Mouse (Mus musculus): ENCODE data around the gene Lgals7. TPM values are rescaled to one million over a fixed set of nuclear protein-coding genes. Genes with fewer than 3 reads are reported as not detected.

Lgals7 gene
- polyA plus RNA-seq, 1 experiment from 2014 or later, result 0.74 TPM

GRCm38 (mm10) chr7:28820358-28821260 lies 43.0 kb upstream of the Lgals7 start:
- DNase-seq (ENCODE audit: low read depth, low spot score) (no peak), ATAC-seq (peak; percentile 14)
- no peak for TF ChIP-seq CTCF (IDR thresholded peaks at IDR 0.05)
- ChIA-PET CTCF (interaction anchor here (0.9 to 1.4 kb wide), 2 partner anchors 17 to 25 kb away, joined by 3 read pairs; no protein-coding TSS in a partner anchor), POLR2A (interaction anchor here (1.0 to 3.5 kb wide), 4 partner anchors 9 to 31 kb away, joined by 3 to 22 read pairs (median 4); no protein-coding TSS in a partner anchor)
- no peaks in the 10 kb centered on the region for H3K27me3 ChIP-seq
- in situ Hi-C loops (cut with MboI; ENCODE audit: low pct_unique_long_range_greater_than_20kb), result loop anchor here (10.0 kb wide), 1 partner anchor 1734 kb away; the partner anchor contains the start of genes Hspb6, Lin37 and Proser3

- ATAC-seq (peak; percentile 36), DNase-seq (ENCODE audit: low read depth, low spot score) (no peak)
- H3K27me3 ChIP-seq, result no peaks in the 10 kb centered on the region
- no peak for TF ChIP-seq CTCF (IDR thresholded peaks at IDR 0.05)
- ChIA-PET POLR2A (interaction anchor here (1.0 to 3.5 kb wide), 3 partner anchors 10 to 31 kb away, joined by 3 to 22 read pairs (median 5); no protein-coding TSS in a partner anchor), CTCF (interaction anchor here (1.4 kb wide), 1 partner anchor 18 kb away, joined by 3 read pairs; no protein-coding TSS in a partner anchor)
- in situ Hi-C loops (cut with MboI; ENCODE audit: low pct_unique_long_range_greater_than_20kb), result loop anchor here (10.0 kb wide), 1 partner anchor 1733 kb away; the partner anchor contains the start of genes Hspb6, Lin37 and Proser3
These were observed 42.3 kb upstream of the Lgals7 start for GRCm38 (mm10) chr7:28821261-28821831.

- ChIA-PET POLR2A (no interaction called here), CTCF (no interaction called here)
- no peaks in the 10 kb centered on the region for H3K27me3 ChIP-seq
- ATAC-seq, result no peak
- TF ChIP-seq CTCF (IDR thresholded peaks at IDR 0.05), result no peak
- no peak for DNase-seq (ENCODE audit: low read depth, low spot score)
- in situ Hi-C loops (cut with MboI; ENCODE audit: low pct_unique_long_range_greater_than_20kb), result loop anchor here (10.0 kb wide), 1 partner anchor 1732 kb away; the partner anchor contains the start of genes Hspb6, Lin37 and Proser3
These were observed 41.1 kb upstream of the Lgals7 start for GRCm38 (mm10) chr7:28822556-28822955.

GRCm38 (mm10) chr7:28822993-28823903 lies 40.4 kb upstream of the Lgals7 start:
- ATAC-seq, result no peak
- ChIA-PET CTCF (no interaction called here), POLR2A (interaction anchor here (0.8 kb wide), 1 partner anchor 12 kb away, joined by 3 read pairs; no protein-coding TSS in a partner anchor)
- TF ChIP-seq CTCF (IDR thresholded peaks at IDR 0.05), result no peak
- in situ Hi-C loops (cut with MboI; ENCODE audit: low pct_unique_long_range_greater_than_20kb), result loop anchor here (10.0 kb wide), 1 partner anchor 1732 kb away; the partner anchor contains the start of genes Hspb6, Lin37 and Proser3
- no peak for DNase-seq (ENCODE audit: low read depth, low spot score)
- no peaks in the 10 kb centered on the region for H3K27me3 ChIP-seq

- no peaks in the 10 kb centered on the region for H3K27me3 ChIP-seq
- ChIA-PET POLR2A (interaction anchor here (0.8 kb wide), 1 partner anchor 13 kb away, joined by 3 read pairs; no protein-coding TSS in a partner anchor), CTCF (no interaction called here)
- in situ Hi-C loops (cut with MboI; ENCODE audit: low pct_unique_long_range_greater_than_20kb), result loop anchor here (10.0 kb wide), 1 partner anchor 1731 kb away; the partner anchor contains the start of genes Hspb6, Lin37 and Proser3
- no peak for ATAC-seq
- no peak for DNase-seq (ENCODE audit: low read depth, low spot score)
- TF ChIP-seq CTCF (IDR thresholded peaks at IDR 0.05), result no peak
These were observed 39.7 kb upstream of the Lgals7 start for GRCm38 (mm10) chr7:28823932-28824331.

GRCm38 (mm10) chr7:28824941-28825685 lies 38.5 kb upstream of the Lgals7 start, which contains the start of gene Ech1:
Gene Ech1, plus strand, starts transcription at chr7:28825217.
- CTCF ChIA-PET, result interaction anchor here (1.4 to 3.6 kb wide), 2 partner anchors 15 to 43 kb away, joined by 4 to 11 read pairs; no protein-coding TSS in a partner anchor
- in situ Hi-C loops (cut with MboI; ENCODE audit: low pct_unique_long_range_greater_than_20kb), result loop anchor here (5.0 to 10.0 kb wide), 2 partner anchors 42 to 1730 kb away; partner anchors contain the start of genes Hspb6, Lin37 and Proser3
- no peak for TF ChIP-seq CTCF (IDR thresholded peaks at IDR 0.05)
- no peak for DNase-seq (ENCODE audit: low read depth, low spot score)
- POLR2A ChIA-PET, result interaction anchor here (0.6 kb wide), 1 partner anchor 46 kb away, joined by 3 read pairs; no protein-coding TSS in a partner anchor
- H3K27me3 ChIP-seq, result no peaks in the 10 kb centered on the region
- ATAC-seq, result peak; percentile 41

- no peaks in the 10 kb centered on the region for H3K27me3 ChIP-seq
- DNase-seq (ENCODE audit: low read depth, low spot score), result no peak
- CTCF ChIA-PET, result interaction anchor here (1.4 to 3.6 kb wide), 2 partner anchors 16 to 42 kb away, joined by 4 to 11 read pairs; no protein-coding TSS in a partner anchor
- POLR2A ChIA-PET, result no interaction called here
- ATAC-seq, result no peak
- in situ Hi-C loops (cut with MboI; ENCODE audit: low pct_unique_long_range_greater_than_20kb), result loop anchor here (5.0 to 10.0 kb wide), 2 partner anchors 41 to 1729 kb away; partner anchors contain the start of genes Hspb6, Lin37 and Proser3
- no peak for TF ChIP-seq CTCF (IDR thresholded peaks at IDR 0.05)
These were observed 37.8 kb upstream of the Lgals7 start for GRCm38 (mm10) chr7:28825686-28826401.

- no peak for DNase-seq (ENCODE audit: low read depth, low spot score)
- no peak for ATAC-seq
- POLR2A ChIA-PET, result no interaction called here
- CTCF ChIA-PET, result interaction anchor here (1.0 to 3.6 kb wide), 2 partner anchors 15 to 42 kb away, joined by 3 to 11 read pairs; no protein-coding TSS in a partner anchor
- in situ Hi-C loops (cut with MboI; ENCODE audit: low pct_unique_long_range_greater_than_20kb), result loop anchor here (5.0 to 10.0 kb wide), 2 partner anchors 41 to 1728 kb away; partner anchors contain the start of genes Hspb6, Lin37 and Proser3
- no peaks in the 10 kb centered on the region for H3K27me3 ChIP-seq
- TF ChIP-seq CTCF (IDR thresholded peaks at IDR 0.05), result no peak
These were observed 37.3 kb upstream of the Lgals7 start for GRCm38 (mm10) chr7:28826402-28826772.
